Mouse (Mus musculus): Measurements from ENCODE around the gene Socs3. TPM values are rescaled to one million over a fixed set of nuclear protein-coding genes. Genes with fewer than 3 reads are reported as not detected.

Gene Socs3
- polyA plus RNA-seq, 1 experiment, result 45.7 TPM

DNA sequence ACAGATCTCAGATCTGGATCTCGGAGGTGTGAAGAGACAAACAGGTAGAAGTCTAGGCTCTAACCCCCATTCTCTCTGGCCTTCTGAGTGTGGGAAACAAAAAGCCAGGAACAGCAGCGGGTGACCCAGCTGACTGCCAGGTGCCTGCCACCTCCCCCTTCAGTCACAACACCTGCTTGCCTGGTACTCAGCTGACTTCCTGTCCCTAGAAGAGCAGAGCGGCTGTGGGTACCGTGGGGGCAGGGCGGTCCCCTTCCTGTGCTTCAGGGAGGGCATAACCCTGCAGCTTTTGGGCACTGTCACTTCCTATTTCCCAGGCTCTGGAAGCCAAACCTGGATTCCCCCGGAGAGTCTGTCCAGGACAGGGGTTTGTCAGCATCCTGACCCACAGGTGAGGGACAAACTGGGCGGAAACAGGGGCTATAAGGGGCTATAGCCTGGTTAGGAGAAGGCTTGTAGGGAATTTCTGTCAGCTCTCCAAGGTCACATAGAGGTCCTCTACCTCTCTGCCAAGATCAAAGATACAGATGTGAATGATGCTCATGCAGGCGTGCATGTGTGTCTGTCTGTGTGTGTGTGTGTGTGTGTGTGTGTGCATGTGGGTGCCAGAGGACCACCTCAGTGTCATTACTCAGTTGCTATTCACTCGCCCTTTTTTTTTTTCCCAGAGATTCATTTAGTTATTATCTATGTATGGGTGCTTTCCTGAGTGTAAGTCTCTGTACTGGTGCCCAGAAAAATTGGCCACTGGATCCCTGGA, 17.5 kb downstream of the Socs3 start:
- H3K27me3 ChIP-seq (ENCODE audit: control insufficient read depth, insufficient read depth, low read length), result no peaks in the 10 kb centered on the region
- peak overlapping the region; percentile 83 for H3K27ac ChIP-seq (ENCODE audit: control insufficient read depth, insufficient read depth, low read length)
- DNase-seq, result peak; percentile 94
- 6% methylated on average over 9 of the region's 9 CpGs for WGBS
- H3K4me3 ChIP-seq (ENCODE audit: control insufficient read depth, insufficient read depth, low read length), result peak overlapping the region; percentile 18; the same call in 1 of the 2 replicates
- no peaks in the 10 kb centered on the region for H3K36me3 ChIP-seq (ENCODE audit: control insufficient read depth, insufficient read depth, low read length)
- H3K4me1 ChIP-seq (replicated peaks; ENCODE audit: control insufficient read depth, insufficient read depth, low read length), result peaks cover 67% of the 10 kb centered on the region
- TF ChIP-seq POLR2A (IDR thresholded peaks at IDR 0.05; ENCODE audit: control insufficient read depth, extremely low read depth, insufficient read depth, low read length, poor library complexity), result peak; percentile 46; the same call in 1 of the 2 replicates
- TF ChIP-seq CTCF (IDR thresholded peaks at IDR 0.05; ENCODE audit: borderline replicate concordance, control insufficient read depth, extremely low read depth, insufficient read depth, low read length, poor library complexity), result peak; percentile 70; the same call in 1 of the 2 replicates

GRCm38 (mm10) chr11:117951391-117951790, 18.5 kb downstream of the Socs3 start:
- TF ChIP-seq CTCF (IDR thresholded peaks at IDR 0.05; ENCODE audit: borderline replicate concordance, control insufficient read depth, extremely low read depth, insufficient read depth, low read length, poor library complexity) (no peak), POLR2A (IDR thresholded peaks at IDR 0.05; ENCODE audit: control insufficient read depth, extremely low read depth, insufficient read depth, low read length, poor library complexity) (no peak)
- WGBS, result 57% methylated on average over 6 of the region's 6 CpGs
- no peaks in the 10 kb centered on the region for H3K36me3 ChIP-seq (ENCODE audit: control insufficient read depth, insufficient read depth, low read length)
- H3K4me1 ChIP-seq (replicated peaks; ENCODE audit: control insufficient read depth, insufficient read depth, low read length), result peaks cover 71% of the 10 kb centered on the region
- no peak overlapping the region for H3K4me3 ChIP-seq (ENCODE audit: control insufficient read depth, insufficient read depth, low read length)
- H3K27me3 ChIP-seq (ENCODE audit: control insufficient read depth, insufficient read depth, low read length), result no peaks in the 10 kb centered on the region
- peak overlapping the region; percentile 82; the same call in 1 of the 2 replicates for H3K27ac ChIP-seq (ENCODE audit: control insufficient read depth, insufficient read depth, low read length)
- DNase-seq, result peak; percentile 35

DNA sequence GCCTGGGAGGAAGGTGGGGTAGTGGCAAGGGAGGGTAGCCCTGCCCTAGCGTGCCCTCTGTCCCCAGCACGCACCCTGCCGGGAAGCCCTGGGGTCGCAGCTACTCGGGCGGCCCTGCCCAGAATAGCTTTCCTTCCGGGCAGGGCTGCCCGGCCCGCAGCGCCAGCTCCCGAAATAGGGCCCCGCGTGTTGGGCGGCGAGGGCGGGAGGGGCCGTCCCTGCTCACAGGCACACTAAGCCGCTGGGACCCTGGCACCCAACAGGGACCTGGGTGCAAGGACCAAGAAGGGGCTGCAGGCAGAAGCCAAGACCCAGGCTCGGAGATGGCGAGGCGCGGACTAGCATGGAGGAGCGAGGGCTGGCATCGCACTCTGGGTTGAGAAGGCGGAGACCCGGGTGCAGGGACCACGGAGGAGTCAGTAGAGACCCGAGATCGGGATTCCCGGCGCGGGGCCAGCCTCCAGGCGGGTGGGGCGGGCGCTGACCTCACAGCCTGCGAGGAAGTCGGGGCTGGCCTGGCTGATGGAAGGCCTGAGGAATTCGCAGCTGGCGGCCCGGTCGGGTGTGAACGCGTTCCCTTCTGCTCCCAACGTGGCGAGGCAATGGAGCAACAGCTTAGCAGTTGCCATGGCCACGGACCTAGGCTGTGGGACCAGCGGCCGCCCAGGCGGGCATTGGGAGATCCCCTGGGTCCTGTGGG, 20.3 kb downstream of the Socs3 start:
- WGBS, result 26% methylated on average over 49 of the region's 49 CpGs
- TF ChIP-seq CTCF (IDR thresholded peaks at IDR 0.05; ENCODE audit: borderline replicate concordance, control insufficient read depth, extremely low read depth, insufficient read depth, low read length, poor library complexity) (peak; percentile 55; the same call in 1 of the 2 replicates), POLR2A (IDR thresholded peaks at IDR 0.05; ENCODE audit: control insufficient read depth, extremely low read depth, insufficient read depth, low read length, poor library complexity) (no peak)
- DNase-seq, result peak; percentile 38
- Histone ChIP-seq H3K4me3 (ENCODE audit: control insufficient read depth, insufficient read depth, low read length) (peak overlapping the region; percentile 24), H3K27ac (ENCODE audit: control insufficient read depth, insufficient read depth, low read length) (no peak overlapping the region), H3K4me1 (replicated peaks; ENCODE audit: control insufficient read depth, insufficient read depth, low read length) (peaks cover 56% of the 10 kb centered on the region), H3K36me3 (ENCODE audit: control insufficient read depth, insufficient read depth, low read length) (no peaks in the 10 kb centered on the region), H3K27me3 (ENCODE audit: control insufficient read depth, insufficient read depth, low read length) (no peaks in the 10 kb centered on the region)

DNA sequence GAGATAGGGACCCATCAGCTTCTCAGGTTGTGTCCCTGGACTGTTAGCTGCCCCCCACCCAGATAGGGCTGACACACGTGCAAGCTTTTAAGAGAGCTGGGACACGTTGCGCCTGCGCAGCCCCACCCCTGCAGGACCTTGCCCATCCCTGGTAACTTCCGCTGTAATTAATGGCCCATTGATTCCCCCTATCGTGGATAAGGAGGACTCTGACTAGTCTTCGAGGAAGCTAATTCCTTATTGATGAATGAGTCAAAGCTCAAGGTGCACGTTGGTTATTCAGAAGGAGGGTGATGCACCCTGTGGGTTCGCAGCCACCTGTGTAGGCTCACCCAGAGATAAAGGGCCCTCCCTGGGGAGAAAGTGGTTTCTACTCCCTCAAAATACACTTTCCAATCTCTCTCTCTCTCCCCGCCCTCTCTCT, 22.8 kb downstream of the Socs3 start:
- 28% methylated on average over 10 of the region's 10 CpGs for WGBS
- H3K27ac ChIP-seq (ENCODE audit: control insufficient read depth, insufficient read depth, low read length), result no peak overlapping the region
- no peaks in the 10 kb centered on the region for H3K36me3 ChIP-seq (ENCODE audit: control insufficient read depth, insufficient read depth, low read length)
- TF ChIP-seq POLR2A (IDR thresholded peaks at IDR 0.05; ENCODE audit: control insufficient read depth, extremely low read depth, insufficient read depth, low read length, poor library complexity) (no peak), CTCF (IDR thresholded peaks at IDR 0.05; ENCODE audit: borderline replicate concordance, control insufficient read depth, extremely low read depth, insufficient read depth, low read length, poor library complexity) (no peak)
- H3K4me3 ChIP-seq (ENCODE audit: control insufficient read depth, insufficient read depth, low read length), result no peak overlapping the region
- DNase-seq, result no peak
- H3K27me3 ChIP-seq (ENCODE audit: control insufficient read depth, insufficient read depth, low read length), result no peaks in the 10 kb centered on the region
- peaks cover 37% of the 10 kb centered on the region for H3K4me1 ChIP-seq (replicated peaks; ENCODE audit: control insufficient read depth, insufficient read depth, low read length)

DNA sequence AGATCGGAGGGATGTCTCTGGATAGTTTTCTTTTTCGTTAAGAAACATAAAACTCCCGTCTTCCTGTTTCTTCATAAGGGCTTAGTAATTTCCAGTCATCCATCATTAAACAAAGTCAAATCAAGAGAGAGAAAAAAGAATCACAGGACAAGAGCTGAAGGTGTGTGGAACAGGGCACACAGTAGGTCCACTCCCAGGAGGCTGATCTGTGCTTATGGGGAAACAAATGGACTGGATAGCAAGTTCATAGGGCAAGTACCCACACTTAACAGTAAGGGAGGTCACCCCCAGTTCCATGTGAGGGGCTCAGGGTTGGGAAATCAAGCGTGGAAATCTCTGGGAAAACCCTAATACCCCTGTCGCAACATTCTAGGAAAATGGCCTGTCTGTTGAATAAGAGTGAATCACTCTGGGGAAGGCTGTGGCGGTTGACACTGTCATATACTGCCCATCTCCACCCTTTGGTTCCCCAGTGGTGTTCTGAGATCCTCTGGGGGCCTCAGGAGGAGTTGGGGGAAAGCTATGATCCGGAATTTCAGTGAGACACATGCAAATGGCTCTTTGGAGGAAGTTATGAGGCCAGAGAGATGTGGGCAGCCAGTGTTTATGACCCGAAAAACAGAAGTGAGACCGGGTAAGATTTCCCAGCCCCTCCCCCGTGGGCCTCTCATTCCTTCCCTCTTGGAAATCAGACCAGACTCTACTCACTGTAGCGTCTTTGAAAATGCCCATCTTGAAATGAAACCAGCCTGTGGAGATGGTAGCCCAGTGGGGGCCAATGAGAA, 23.5 kb downstream of the Socs3 start:
- H3K27me3 ChIP-seq (ENCODE audit: control insufficient read depth, insufficient read depth, low read length), result no peaks in the 10 kb centered on the region
- H3K27ac ChIP-seq (ENCODE audit: control insufficient read depth, insufficient read depth, low read length), result no peak overlapping the region
- no peak overlapping the region for H3K4me3 ChIP-seq (ENCODE audit: control insufficient read depth, insufficient read depth, low read length)
- DNase-seq, result no peak
- peaks cover 37% of the 10 kb centered on the region for H3K4me1 ChIP-seq (replicated peaks; ENCODE audit: control insufficient read depth, insufficient read depth, low read length)
- TF ChIP-seq CTCF (IDR thresholded peaks at IDR 0.05; ENCODE audit: borderline replicate concordance, control insufficient read depth, extremely low read depth, insufficient read depth, low read length, poor library complexity), result no peak
- no peak for TF ChIP-seq POLR2A (IDR thresholded peaks at IDR 0.05; ENCODE audit: control insufficient read depth, extremely low read depth, insufficient read depth, low read length, poor library complexity)
- 62% methylated on average over 11 of the region's 11 CpGs for WGBS
- no peaks in the 10 kb centered on the region for H3K36me3 ChIP-seq (ENCODE audit: control insufficient read depth, insufficient read depth, low read length)

- no peaks in the 10 kb centered on the region for H3K36me3 ChIP-seq (ENCODE audit: control insufficient read depth, insufficient read depth, low read length)
- DNase-seq, result no peak
- no peaks in the 10 kb centered on the region for H3K27me3 ChIP-seq (ENCODE audit: control insufficient read depth, insufficient read depth, low read length)
- TF ChIP-seq POLR2A (IDR thresholded peaks at IDR 0.05; ENCODE audit: control insufficient read depth, extremely low read depth, insufficient read depth, low read length, poor library complexity) (no peak), CTCF (IDR thresholded peaks at IDR 0.05; ENCODE audit: borderline replicate concordance, control insufficient read depth, extremely low read depth, insufficient read depth, low read length, poor library complexity) (no peak)
- 82% methylated on average over 4 of the region's 4 CpGs for WGBS
- H3K4me1 ChIP-seq (replicated peaks; ENCODE audit: control insufficient read depth, insufficient read depth, low read length), result peaks cover 26% of the 10 kb centered on the region
- no peak overlapping the region for H3K4me3 ChIP-seq (ENCODE audit: control insufficient read depth, insufficient read depth, low read length)
- H3K27ac ChIP-seq (ENCODE audit: control insufficient read depth, insufficient read depth, low read length), result no peak overlapping the region
Measured at GRCm38 (mm10) chr11:117941848-117942247, 28.0 kb downstream of the Socs3 start.

All from thymus, adult 2 months (tissue).